Mouse (Mus musculus) heart, embryonic 14.5 days (tissue): ENCODE measurements around the gene Eif5b. TPM values are rescaled to one million over a fixed set of nuclear protein-coding genes. Genes with fewer than 3 reads are reported as not detected.

ENCODE experiments used
- ATAC-seq: fragments of 200-750 bp; cut with Nextera tagmentation; 2 replicates; pipeline ENCODE4 v1.8.0; 2017; ENCODE audit warnings: low read depth, moderate TSS enrichment; ENCODE audit not compliant: insufficient number of reproducible peaks, insufficient read depth, low FRiP score
- H3K27ac ChIP-seq, 2 experiments: fragments of 200-500 bp in 1 of 2; fragments of 300-500 bp in 1 of 2; sonication (generic) in 1 of 2; replicated peaks in 1 of 2; 2 replicates each; pipeline ENCODE4 v1.5.1; 2012 to 2014; ENCODE audit warnings: low read depth in 2 of 2, low read length in 2 of 2, control low read depth in 1 of 2, mild to moderate bottlenecking in 1 of 2, mixed read lengths in 1 of 2; ENCODE audit not compliant: control insufficient read depth in 1 of 2, insufficient read depth in 1 of 2
- H3K27me3 ChIP-seq: fragments of 300-500 bp; sonication (generic); 2 replicates; pipeline ENCODE4 v1.6.1; 2014; ENCODE audit warnings: mild to moderate bottlenecking, low read length, control low read depth; ENCODE audit not compliant: control insufficient read depth, insufficient read depth
- H3K36me3 ChIP-seq: fragments of 300-500 bp; sonication (generic); 2 replicates; pipeline ENCODE4 v1.6.1; 2014; ENCODE audit warnings: mild to moderate bottlenecking, control low read depth, low read length, mixed read lengths; ENCODE audit not compliant: control insufficient read depth, insufficient read depth
- H3K4me1 ChIP-seq, 2 experiments: fragments of 200-500 bp in 1 of 2; fragments of 300-500 bp in 1 of 2; sonication (generic) in 1 of 2; 2 replicates each; pipeline ENCODE4 v1.6.1; 2012 to 2014; ENCODE audit warnings: low read length in 2 of 2, control low read depth in 1 of 2, mixed read lengths in 1 of 2; ENCODE audit not compliant: control insufficient read depth in 2 of 2, insufficient read depth in 2 of 2
- H3K4me2 ChIP-seq: fragments of 300-500 bp; sonication (generic); 2 replicates; pipeline ENCODE4 v1.6.1; 2014; ENCODE audit warnings: mild to moderate bottlenecking, low read length
- H3K4me3 ChIP-seq, 2 experiments: fragments of 200-500 bp in 1 of 2; fragments of 300-500 bp in 1 of 2; sonication (generic) in 1 of 2; 2 replicates each; pipeline ENCODE4 v1.5.1; 2012 to 2014; ENCODE audit warnings: low read length in 2 of 2, mild to moderate bottlenecking in 2 of 2, control low read depth in 1 of 2, low read depth in 1 of 2, moderate library complexity in 1 of 2; ENCODE audit not compliant: control insufficient read depth in 1 of 2, insufficient read depth in 1 of 2
- H3K9ac ChIP-seq: fragments of 300-500 bp; sonication (generic); 2 replicates; pipeline ENCODE4 v1.6.1; 2014; ENCODE audit warnings: mild to moderate bottlenecking, low read length
- H3K9me3 ChIP-seq: fragments of 300-500 bp; sonication (generic); 2 replicates; pipeline ENCODE4 v1.6.1; 2016; ENCODE audit warnings: low read length, control low read depth; ENCODE audit not compliant: control insufficient read depth
- WGBS: fragments of 180-500 bp; shearing (Covaris S2); extraction: QIAGEN DNeasy Blood & Tissue Kit; methylation state at CpG from one replicate; pipeline ENCODE4 v1.1.7; 2014; 5-methylcytosine and 5-hydroxymethylcytosine counted together
- polyA plus RNA-seq: library from polyadenylated mRNA; unstranded; fragments of >200 nt; fragmentation: Nextera tagmentation; extraction: Ambion mirVana; gene quantifications from 2 replicates; pipeline ENCODE4 v1.2.1, GENCODE M21; 2014

Gene Eif5b
- polyA plus RNA-seq, 1 experiment from 2014 or later: 16.1 TPM

DNA sequence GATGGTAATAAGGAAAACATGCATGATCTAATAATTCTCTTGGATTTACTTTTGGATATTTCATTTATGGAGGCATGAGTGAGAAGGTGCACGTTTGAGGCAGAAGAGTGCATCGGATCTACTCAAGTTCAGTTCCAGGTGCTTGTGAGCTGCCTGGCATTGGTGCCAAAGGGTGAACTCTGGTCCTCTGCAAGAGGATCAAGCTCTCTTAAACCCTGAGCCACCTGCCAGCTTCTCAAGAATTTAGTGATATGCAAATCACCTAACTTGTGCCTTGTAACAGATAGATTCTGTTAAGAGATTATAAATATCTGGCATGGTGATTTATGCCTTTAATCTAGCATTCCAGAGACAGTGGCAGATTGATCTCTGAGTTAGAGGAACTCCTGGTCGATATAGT lies 5.2 kb downstream of the Eif5b start:
- Histone ChIP-seq H3K4me2 (no peak overlapping the region), H3K4me3 (no peak overlapping the region), H3K27ac (no peak overlapping the region), H3K9ac (no peak overlapping the region), H3K9me3 (no peaks in the 10 kb centered on the region), H3K27me3 (no peaks in the 10 kb centered on the region), H3K4me1 (peaks cover 0 to 11% of the 10 kb centered on the region in 2 experiments; a peak in 2 of 4 replicates), H3K36me3 (no peaks in the 10 kb centered on the region)
- no peak for ATAC-seq
- 83% methylated on average over 3 of the region's 3 CpGs for WGBS

DNA sequence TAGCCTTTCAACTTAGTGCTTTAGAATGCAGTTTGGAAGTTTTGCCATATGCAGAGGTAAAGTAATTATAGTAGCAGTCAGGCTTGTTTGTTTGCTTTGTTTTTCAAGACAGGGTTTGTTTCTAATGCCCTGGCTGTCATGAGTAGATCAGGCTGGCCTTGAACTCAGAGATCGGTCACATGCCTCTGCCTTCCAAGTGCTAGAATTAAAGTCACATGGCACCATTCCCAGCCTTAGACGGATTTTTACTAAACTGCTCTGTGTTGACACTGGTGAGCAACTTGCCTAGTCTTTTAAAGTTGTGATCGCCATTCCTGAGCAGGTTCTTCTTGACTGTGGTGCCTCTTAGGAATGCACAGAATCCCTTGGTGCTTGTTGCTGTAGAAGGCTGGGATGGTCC lies 8.9 kb downstream of the Eif5b start:
- WGBS: 59% methylated on average over 3 of the region's 3 CpGs
- no peaks in the 10 kb centered on the region for H3K36me3 ChIP-seq

DNA sequence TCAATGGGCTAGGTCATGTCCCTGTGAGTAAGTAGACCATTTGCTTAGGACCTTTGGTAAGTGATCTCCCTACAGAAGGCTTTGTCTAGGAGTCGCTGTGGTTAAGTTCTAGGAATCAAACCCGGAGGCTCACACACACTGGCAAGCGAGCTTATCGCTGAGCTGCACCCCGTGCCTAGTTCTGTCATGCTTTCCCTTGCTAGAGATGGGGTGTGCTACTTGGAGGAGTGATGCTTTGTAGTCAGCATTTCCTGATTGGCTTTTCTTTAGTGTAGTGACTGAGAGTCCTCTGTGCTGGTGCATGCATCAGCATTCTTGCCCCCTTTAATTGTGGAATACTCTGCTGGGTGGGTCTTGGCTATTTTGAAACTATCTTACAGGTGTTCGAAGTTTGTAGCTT lies 13.8 kb downstream of the Eif5b start:
- H3K9me3 ChIP-seq: no peaks in the 10 kb centered on the region
- H3K27ac ChIP-seq: no peak overlapping the region
- no peak for ATAC-seq

More for the DNA sequence above, 8.9 kb downstream of the Eif5b start:
- Histone ChIP-seq H3K4me1 (no peaks in the 10 kb centered on the region), H3K9ac (no peak overlapping the region), H3K4me2 (no peak overlapping the region), H3K9me3 (no peaks in the 10 kb centered on the region), H3K4me3 (no peak overlapping the region), H3K27ac (no peak overlapping the region), H3K27me3 (no peaks in the 10 kb centered on the region)
- no peak for ATAC-seq

DNA sequence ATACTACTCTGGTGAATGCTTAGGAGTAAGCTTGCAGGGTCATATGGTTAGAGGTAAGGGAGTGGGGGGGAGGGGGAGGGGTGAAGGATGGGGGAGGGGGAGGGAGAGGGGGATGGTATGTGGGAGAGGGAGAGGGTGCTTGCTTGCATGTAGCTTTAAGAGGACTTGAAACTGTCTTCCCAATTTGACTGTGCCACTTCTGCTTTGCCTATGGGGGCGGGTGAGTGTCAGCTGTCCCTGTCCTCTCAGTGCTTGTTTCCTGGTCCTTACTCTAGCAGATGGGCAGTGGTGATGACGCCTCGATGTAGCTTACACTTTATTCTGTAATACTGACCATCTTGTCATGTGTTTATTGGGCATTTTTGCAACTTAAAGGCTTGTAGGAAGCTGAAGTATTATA lies 14.3 kb downstream of the Eif5b start:
- Histone ChIP-seq H3K36me3 (no peaks in the 10 kb centered on the region), H3K27ac (no peak overlapping the region), H3K9me3 (no peaks in the 10 kb centered on the region), H3K9ac (no peak overlapping the region), H3K4me2 (no peak overlapping the region), H3K4me1 (no peaks in the 10 kb centered on the region; a peak in 1 of 4 replicates), H3K4me3 (no peak overlapping the region), H3K27me3 (no peaks in the 10 kb centered on the region)
- 76% methylated on average over 3 of the region's 3 CpGs for WGBS
- ATAC-seq: no peak

More for the DNA sequence above, 13.8 kb downstream of the Eif5b start:
- Histone ChIP-seq H3K9ac (no peak overlapping the region), H3K4me2 (no peak overlapping the region), H3K4me1 (no peaks in the 10 kb centered on the region; a peak in 1 of 4 replicates), H3K36me3 (no peaks in the 10 kb centered on the region), H3K27me3 (no peaks in the 10 kb centered on the region), H3K4me3 (no peak overlapping the region)
- WGBS: 66% methylated on average over 6 of the region's 6 CpGs

DNA sequence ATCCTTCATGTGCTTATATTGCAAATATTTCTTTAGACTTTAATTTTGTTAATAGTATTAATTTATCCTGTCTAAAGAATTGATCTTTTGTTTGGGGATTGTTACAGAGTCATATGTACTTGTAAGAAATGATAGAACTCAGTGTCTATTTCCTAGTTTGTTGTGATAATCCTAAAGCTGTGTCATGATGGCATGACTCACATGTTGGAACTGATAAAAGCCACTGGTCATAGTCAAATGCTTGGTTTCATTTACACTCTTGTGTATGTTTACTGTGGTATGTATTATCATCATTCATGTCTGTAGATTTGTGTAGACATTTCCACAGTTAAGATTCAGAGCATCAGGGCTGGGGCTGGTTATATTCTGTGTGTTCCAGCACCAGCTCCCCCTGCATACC lies 14.7 kb downstream of the Eif5b start:
- Histone ChIP-seq H3K4me3 (no peak overlapping the region), H3K9me3 (no peaks in the 10 kb centered on the region), H3K27me3 (no peaks in the 10 kb centered on the region), H3K4me1 (no peaks in the 10 kb centered on the region; a peak in 1 of 4 replicates), H3K9ac (no peak overlapping the region), H3K4me2 (no peak overlapping the region), H3K36me3 (no peaks in the 10 kb centered on the region), H3K27ac (no peak overlapping the region)
- no peak for ATAC-seq

DNA sequence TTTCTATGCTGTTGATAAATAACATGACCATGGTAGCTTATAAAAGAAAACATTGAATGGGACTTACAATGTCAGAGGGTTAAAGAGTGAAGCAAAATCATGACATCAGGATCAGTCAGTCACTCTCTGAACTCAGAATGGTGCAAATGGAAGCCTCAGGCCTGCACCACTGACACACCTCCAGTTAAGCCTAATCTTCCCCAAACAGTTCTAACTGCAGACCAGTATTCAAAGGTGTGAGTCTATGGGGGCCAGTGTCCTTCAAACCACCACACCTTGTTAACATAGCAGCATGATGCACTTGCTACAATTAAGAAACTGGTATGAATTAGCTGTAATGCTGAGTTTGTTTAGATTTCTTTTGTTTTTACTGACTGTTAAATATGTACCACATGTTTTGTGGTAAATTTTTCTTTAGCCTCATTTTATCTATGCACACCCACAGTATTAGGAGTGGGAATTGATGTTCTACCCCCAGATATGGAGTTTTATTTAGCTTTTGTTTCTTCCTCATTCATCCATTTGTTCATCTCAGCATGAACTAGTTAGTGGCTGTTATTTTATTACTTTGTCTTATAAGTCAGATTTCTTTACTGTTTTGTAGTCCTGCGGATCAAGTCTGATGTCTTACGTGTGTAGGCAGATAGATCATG lies 16.9 kb downstream of the Eif5b start:
- no peak overlapping the region for H3K9ac ChIP-seq
- peaks cover 21% of the 10 kb centered on the region for H3K36me3 ChIP-seq
- no peak overlapping the region for H3K4me3 ChIP-seq
- ATAC-seq: no peak
- H3K9me3 ChIP-seq: no peaks in the 10 kb centered on the region
- H3K27ac ChIP-seq: no peak overlapping the region
- H3K4me1 ChIP-seq: no peaks in the 10 kb centered on the region; a peak in 1 of 4 replicates
- no peak overlapping the region for H3K4me2 ChIP-seq
- no peaks in the 10 kb centered on the region for H3K27me3 ChIP-seq
- WGBS: 93% methylated on average over 2 of the region's 2 CpGs

DNA sequence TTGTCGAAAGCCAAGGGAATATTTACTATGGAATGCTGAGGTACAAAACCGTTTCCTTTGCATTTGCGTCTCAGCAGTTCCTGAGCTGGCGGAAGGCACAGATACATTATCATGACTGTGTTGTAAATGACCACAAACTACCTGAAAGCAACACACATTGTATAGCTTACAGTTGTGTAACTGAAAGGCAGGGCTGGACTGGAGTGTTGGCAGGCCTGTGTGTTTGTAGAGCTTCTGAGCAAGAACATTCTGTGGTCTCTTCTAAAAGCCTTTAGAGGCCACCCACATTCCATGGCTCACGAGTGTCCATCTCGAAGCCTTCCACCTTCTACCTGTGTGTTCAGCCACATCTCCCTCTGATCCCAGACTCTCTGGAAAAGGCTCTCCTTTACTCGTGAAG lies 29.5 kb downstream of the Eif5b start:
- WGBS: 91% methylated on average over 7 of the region's 7 CpGs
- Histone ChIP-seq H3K4me3 (no peak overlapping the region), H3K27me3 (no peaks in the 10 kb centered on the region), H3K4me1 (no peaks in the 10 kb centered on the region), H3K9ac (no peak overlapping the region), H3K36me3 (peaks cover 52% of the 10 kb centered on the region), H3K27ac (no peak overlapping the region), H3K4me2 (no peak overlapping the region), H3K9me3 (no peaks in the 10 kb centered on the region)
- no peak for ATAC-seq

DNA sequence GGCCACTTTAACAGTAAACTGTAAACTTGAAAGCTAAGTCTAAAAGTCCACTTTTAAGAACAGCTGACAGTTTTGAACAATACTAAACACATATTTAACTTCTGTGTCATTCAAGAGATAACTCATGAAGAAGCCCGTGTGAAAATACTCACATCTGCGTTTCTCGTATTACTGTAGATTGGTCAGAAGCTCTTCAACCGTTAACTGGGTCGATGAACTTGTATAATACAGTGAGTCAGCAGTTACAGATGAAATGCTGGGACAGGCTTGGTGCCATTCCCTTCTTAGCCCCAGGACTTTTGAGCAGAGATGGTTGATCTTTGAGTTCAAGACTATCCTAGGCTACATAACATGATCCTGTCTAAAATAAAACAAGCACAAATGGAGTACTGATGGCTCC lies 33.6 kb downstream of the Eif5b start:
- no peak overlapping the region for H3K27ac ChIP-seq
- H3K36me3 ChIP-seq: peaks cover 64% of the 10 kb centered on the region
- no peak for ATAC-seq
- WGBS: 92% methylated on average over 5 of the region's 5 CpGs
- H3K4me2 ChIP-seq: no peak overlapping the region
- H3K4me3 ChIP-seq: no peak overlapping the region
- no peak overlapping the region for H3K9ac ChIP-seq
- H3K4me1 ChIP-seq: no peaks in the 10 kb centered on the region
- no peaks in the 10 kb centered on the region for H3K27me3 ChIP-seq
- no peaks in the 10 kb centered on the region for H3K9me3 ChIP-seq
